Comparison of ENCODE assay signal across 9 mouse cellular contexts in the genomic region with DNA sequence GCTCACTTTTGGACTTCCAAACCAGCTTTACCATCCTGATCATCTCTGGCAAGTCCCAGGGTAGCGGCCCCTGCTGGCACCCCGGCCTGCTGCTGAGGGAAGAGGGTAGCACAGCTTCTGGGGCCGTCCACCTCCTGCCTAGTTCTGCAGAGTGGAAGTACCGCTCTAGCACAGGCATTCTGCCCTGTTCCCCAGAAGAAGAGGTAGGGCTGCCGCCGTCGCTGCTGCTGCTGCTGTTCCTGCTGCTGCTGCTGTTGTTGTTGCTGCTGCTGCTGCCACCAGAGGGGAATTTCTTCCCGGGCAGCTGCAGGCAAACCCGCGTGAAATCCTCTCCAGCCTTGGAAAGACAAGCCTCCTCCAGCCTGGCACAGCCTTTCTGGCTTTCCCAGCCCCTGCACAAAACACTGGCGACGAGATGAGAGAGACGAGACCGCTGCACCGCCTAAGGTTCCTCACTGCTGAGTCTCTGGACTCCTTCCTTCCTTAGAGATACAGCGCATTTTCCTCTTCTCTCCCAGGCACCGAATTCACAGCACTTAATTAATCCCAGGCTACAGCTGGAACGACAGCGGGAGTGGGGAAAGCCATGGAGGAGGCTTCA.
DNase-seq lines count a peak whose midpoint lies in the region; ATAC-seq and TF ChIP-seq lines count a peak whose summit lies in the region.
"Had no signal": no experiment of that assay in that cellular context is flagged by ENCODE, and none has a peak within 500 bp of the region (broad histone marks: within the 10 kb centered on the region; RNA-seq: fewer than 3 reads in every experiment).

No protein-coding gene starts in this region.

- TF ChIP-seq POLR2A in thymus, adult 2 months (IDR thresholded peaks at IDR 0.05; ENCODE audit: control insufficient read depth, extremely low read depth, insufficient read depth, low read length, poor library complexity): no peak

- H3K9ac ChIP-seq in hindbrain, embryonic 16.5 days (ENCODE audit: low read depth, low read length): peak overlapping the region; percentile 66

- no peak overlapping the region for H3K4me3 ChIP-seq in thymus, adult 2 months (ENCODE audit: control insufficient read depth, insufficient read depth, low read length)
- peak overlapping the region; percentile 42 for H3K4me3 ChIP-seq in hindbrain, embryonic 16.5 days (ENCODE audit: low read length)
- peak overlapping the region; percentile 43 for H3K4me3 ChIP-seq in left cerebral cortex, adult 2 months

- no peak overlapping the region for H3K27ac ChIP-seq in thymus, adult 2 months (ENCODE audit: control insufficient read depth, insufficient read depth, low read length)
- H3K27ac ChIP-seq in hindbrain, embryonic 16.5 days (ENCODE audit: low read depth, low read length): peak overlapping the region; percentile 77
- H3K27ac ChIP-seq in left cerebral cortex, adult 2 months: peak overlapping the region; percentile 82

- TF ChIP-seq CTCF in thymus, adult 2 months (IDR thresholded peaks at IDR 0.05; ENCODE audit: borderline replicate concordance, control insufficient read depth, extremely low read depth, insufficient read depth, low read length, poor library complexity): no peak
- peak; percentile 44 for TF ChIP-seq CTCF in left cerebral cortex, adult 2 months (IDR thresholded peaks at IDR 0.05)

- H3K27me3 ChIP-seq in thymus, adult 2 months (ENCODE audit: control insufficient read depth, insufficient read depth, low read length): no peaks in the 10 kb centered on the region
- H3K27me3 ChIP-seq in hindbrain, embryonic 16.5 days (replicated peaks; ENCODE audit: control insufficient read depth, insufficient read depth, low read length): no peaks in the 10 kb centered on the region

- no peaks in the 10 kb centered on the region for H3K9me3 ChIP-seq in hindbrain, embryonic 16.5 days (ENCODE audit: control insufficient read depth, low read length)
- H3K9me3 ChIP-seq: G1E had no signal

- intact Hi-C loops in left cerebral cortex, adult 2 months (cut with DNase I): no loop called here

- H3K36me3 ChIP-seq in thymus, adult 2 months (ENCODE audit: control insufficient read depth, insufficient read depth, low read length): no peaks in the 10 kb centered on the region
- no peaks in the 10 kb centered on the region for H3K36me3 ChIP-seq in hindbrain, embryonic 16.5 days (ENCODE audit: control insufficient read depth, insufficient read depth, low read length)
- H3K36me3 ChIP-seq: G1E had no signal

- H3K4me1 ChIP-seq in thymus, adult 2 months (replicated peaks; ENCODE audit: control insufficient read depth, insufficient read depth, low read length): 0 out of 2 replicates have a peak, but pooled peaks cover 3% of the 10 kb centered on the region
- H3K4me1 ChIP-seq in hindbrain, embryonic 16.5 days (ENCODE audit: control insufficient read depth, insufficient read depth, low read depth, low read length): no peaks in the 10 kb centered on the region; the same call in 1 of the 2 replicates

- peak; percentile 22 for DNase-seq in thymus, adult 2 months
- DNase-seq in thymus, adult 18-20 months: no peak
- peak; percentile 25 to 32 for DNase-seq in frontal cortex, postnatal 14 days (ENCODE audit: low spot score in 2 of 2)
- DNase-seq in left cerebral cortex, adult 2 months (ENCODE audit: extremely low spot score in 1 of 2, low spot score in 2 of 2): peak; percentile 35 to 36
- peak; percentile 64 for DNase-seq in lung, postnatal 14 days
- peak; percentile 27 for DNase-seq in ovary, postnatal 14 days (ENCODE audit: low spot score)
- peak; percentile 19 to 25 for DNase-seq in urinary bladder, postnatal 36 days (ENCODE audit: low spot score in 2 of 2)

- 21% methylated on average over 19 of the region's 19 CpGs for WGBS in thymus, adult 2 months
- WGBS in hindbrain, embryonic 16.5 days: 2% methylated on average over 19 of the region's 19 CpGs

- H3K4me2 ChIP-seq in hindbrain, embryonic 16.5 days (ENCODE audit: low read length): peak overlapping the region; percentile 73

- peak; percentile 85 for ATAC-seq in hindbrain, embryonic 16.5 days

Comparison
In these comparisons a context has a peak if more than half of its experiments do, and no peak if none do; other contexts are left out.
1. DNase-seq: peak in thymus, adult 2 months (single experiment), frontal cortex, postnatal 14 days (2 of 2), left cerebral cortex, adult 2 months (2 of 2), lung, postnatal 14 days (single experiment), ovary, postnatal 14 days (single experiment) and urinary bladder, postnatal 36 days (2 of 2); none in thymus, adult 18-20 months (0 of 2).